Mouse (Mus musculus): ENCODE measurements at regions not wholly inside any gene's neighbourhood (a gene's known extent, or its start where the extent isn't known, plus 50 kb on each side); places are given as distances from the start of the nearest gene placed in this dataset.
A peak's percentile ranks its signal among the peaks of the same experiment; 100 is the strongest.

- no peak overlapping the region; the same call in 1 of the 2 replicates for H3K27ac ChIP-seq (replicated peaks; ENCODE audit: low read depth, low read length)
- H3K4me1 ChIP-seq (ENCODE audit: control insufficient read depth, insufficient read depth, insufficient read length, low read length) = no peaks in the 10 kb centered on the region
- H3K4me3 ChIP-seq (ENCODE audit: insufficient read depth, low read depth, low read length) = no peak overlapping the region
Measured at GRCm38 (mm10) chr10:14208206-14208605, 242.3 kb downstream of the Hivep2 start.

DNA sequence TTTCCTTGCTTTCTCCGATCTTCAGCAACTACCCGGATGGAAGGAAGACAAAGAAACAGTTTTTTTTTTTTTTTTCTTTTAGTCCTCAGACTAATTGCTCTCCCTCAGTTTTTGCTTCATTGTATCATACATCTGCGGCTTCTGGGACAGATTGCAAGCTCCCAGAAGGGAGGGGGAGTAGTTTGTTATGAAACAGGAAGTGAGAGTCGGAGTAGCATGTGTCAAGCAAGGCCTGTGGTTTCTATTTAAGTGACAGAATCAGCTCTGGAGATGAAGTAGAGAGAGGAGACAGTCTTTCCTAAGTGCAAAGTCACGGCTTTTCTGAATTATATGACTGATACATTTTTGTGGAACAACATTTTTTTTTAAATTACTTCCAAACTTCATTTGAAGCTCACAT is 241.7 kb downstream of the Hivep2 start:
- Histone ChIP-seq H3K4me1 (ENCODE audit: control insufficient read depth, insufficient read depth, insufficient read length, low read length) (no peaks in the 10 kb centered on the region), H3K27ac (replicated peaks; ENCODE audit: low read depth, low read length) (0 out of 2 replicates have a peak overlapping the region, but pooled peaks have one; percentile 20)

DNA sequence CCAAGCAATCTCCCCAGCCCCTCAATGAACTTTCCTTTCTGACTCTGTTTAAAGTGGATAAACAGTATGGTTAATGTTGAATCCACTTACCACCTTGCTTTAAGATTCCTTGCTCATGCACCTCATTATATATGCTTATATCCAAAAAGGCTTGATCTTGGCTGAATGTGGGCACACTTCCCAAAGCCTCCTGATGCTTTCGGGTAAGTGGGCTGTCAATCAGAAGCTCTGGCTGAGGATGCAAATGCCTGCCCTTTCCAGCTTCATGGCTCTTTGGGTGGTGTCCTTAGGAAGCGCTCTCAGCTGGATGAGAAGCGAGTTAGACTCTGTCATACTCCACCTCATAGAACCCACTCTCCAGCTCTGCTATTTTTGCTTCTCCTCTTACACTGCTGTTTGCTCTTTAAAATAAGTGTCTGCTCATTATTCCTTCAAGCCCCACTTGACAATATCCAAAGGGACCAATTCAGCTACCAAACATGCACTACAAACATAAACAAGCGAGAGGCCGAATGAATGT is 241.2 kb downstream of the Hivep2 start:
- Histone ChIP-seq H3K27ac (replicated peaks; ENCODE audit: low read depth, low read length) (0 out of 2 replicates have a peak overlapping the region, but pooled peaks have one; percentile 20), H3K4me1 (ENCODE audit: control insufficient read depth, insufficient read depth, insufficient read length, low read length) (no peaks in the 10 kb centered on the region), H3K4me3 (ENCODE audit: insufficient read depth, low read depth, low read length) (no peak overlapping the region)

More for the DNA sequence above, 241.7 kb downstream of the Hivep2 start:
- no peak overlapping the region for H3K4me3 ChIP-seq (ENCODE audit: insufficient read depth, low read depth, low read length)

Measured in brown adipose tissue, adult 24 weeks (tissue).